Mouse (Mus musculus): Measurements from ENCODE around the gene Serinc3. TPM values are rescaled to one million over a fixed set of nuclear protein-coding genes. Genes with fewer than 3 reads are reported as not detected.

The Serinc3 gene
- polyA plus RNA-seq, 1 experiment from 2014 or later, result 37.9 TPM

GRCm38 (mm10) chr2:163620451-163620850 is 24.5 kb downstream of the Serinc3 start:
- Histone ChIP-seq H3K9me3 (replicated peaks; ENCODE audit: control insufficient read depth, low read length) (no peaks in the 10 kb centered on the region), H3K9ac (ENCODE audit: low read length) (no peak overlapping the region), H3K36me3 (ENCODE audit: control insufficient read depth, insufficient read depth, low read length) (peaks cover 86% of the 10 kb centered on the region), H3K4me2 (ENCODE audit: low read length) (no peak overlapping the region), H3K4me3 (ENCODE audit: low read depth, low read length) (no peak overlapping the region), H3K27me3 (replicated peaks; ENCODE audit: control insufficient read depth, insufficient read depth, low read length) (no peaks in the 10 kb centered on the region), H3K4me1 (ENCODE audit: control insufficient read depth, insufficient read depth, low read length) (no peaks in the 10 kb centered on the region), H3K27ac (ENCODE audit: low read depth, low read length) (no peak overlapping the region)
- WGBS, result 93% methylated on average over 8 of the region's 8 CpGs
- no peak for DNase-seq (ENCODE audit: low spot score)
- no peak for ATAC-seq

- WGBS, result 93% methylated on average over 4 of the region's 4 CpGs
- Histone ChIP-seq H3K4me3 (ENCODE audit: low read depth, low read length) (no peak overlapping the region), H3K36me3 (ENCODE audit: control insufficient read depth, insufficient read depth, low read length) (peaks cover 90% of the 10 kb centered on the region), H3K4me1 (ENCODE audit: control insufficient read depth, insufficient read depth, low read length) (no peaks in the 10 kb centered on the region), H3K4me2 (ENCODE audit: low read length) (no peak overlapping the region), H3K9me3 (replicated peaks; ENCODE audit: control insufficient read depth, low read length) (no peaks in the 10 kb centered on the region), H3K27me3 (replicated peaks; ENCODE audit: control insufficient read depth, insufficient read depth, low read length) (no peaks in the 10 kb centered on the region), H3K27ac (ENCODE audit: low read depth, low read length) (no peak overlapping the region), H3K9ac (ENCODE audit: low read length) (no peak overlapping the region)
- ATAC-seq (no peak), DNase-seq (ENCODE audit: low spot score) (no peak)
Measured at GRCm38 (mm10) chr2:163617874-163618273, 27.1 kb downstream of the Serinc3 start.

GRCm38 (mm10) chr2:163617232-163617863 is 27.6 kb downstream of the Serinc3 start:
- WGBS, result 78% methylated on average over 3 of the region's 3 CpGs
- Histone ChIP-seq H3K4me2 (ENCODE audit: low read length) (no peak overlapping the region), H3K9ac (ENCODE audit: low read length) (no peak overlapping the region), H3K4me3 (ENCODE audit: low read depth, low read length) (no peak overlapping the region), H3K36me3 (ENCODE audit: control insufficient read depth, insufficient read depth, low read length) (peaks cover 90% of the 10 kb centered on the region), H3K27ac (ENCODE audit: low read depth, low read length) (no peak overlapping the region), H3K9me3 (replicated peaks; ENCODE audit: control insufficient read depth, low read length) (no peaks in the 10 kb centered on the region), H3K27me3 (replicated peaks; ENCODE audit: control insufficient read depth, insufficient read depth, low read length) (no peaks in the 10 kb centered on the region), H3K4me1 (ENCODE audit: control insufficient read depth, insufficient read depth, low read length) (no peaks in the 10 kb centered on the region)
- DNase-seq (ENCODE audit: low spot score) (no peak), ATAC-seq (no peak)

- WGBS, result 86% methylated on average over 3 of the region's 3 CpGs
- Histone ChIP-seq H3K27ac (ENCODE audit: low read depth, low read length) (no peak overlapping the region), H3K4me1 (ENCODE audit: control insufficient read depth, insufficient read depth, low read length) (no peaks in the 10 kb centered on the region), H3K4me3 (ENCODE audit: low read depth, low read length) (no peak overlapping the region), H3K4me2 (ENCODE audit: low read length) (no peak overlapping the region), H3K36me3 (ENCODE audit: control insufficient read depth, insufficient read depth, low read length) (peaks cover 92% of the 10 kb centered on the region), H3K9ac (ENCODE audit: low read length) (no peak overlapping the region), H3K27me3 (replicated peaks; ENCODE audit: control insufficient read depth, insufficient read depth, low read length) (no peaks in the 10 kb centered on the region), H3K9me3 (replicated peaks; ENCODE audit: control insufficient read depth, low read length) (no peaks in the 10 kb centered on the region)
- DNase-seq (ENCODE audit: low spot score) (no peak), ATAC-seq (no peak)
Measured at GRCm38 (mm10) chr2:163616652-163617227, 28.2 kb downstream of the Serinc3 start.

GRCm38 (mm10) chr2:163615906-163616651 is 28.9 kb downstream of the Serinc3 start:
- WGBS, result 91% methylated on average over 4 of the region's 4 CpGs
- no peaks in the 10 kb centered on the region for H3K4me1 ChIP-seq (ENCODE audit: control insufficient read depth, insufficient read depth, low read length)
- DNase-seq (ENCODE audit: low spot score), result no peak
- H3K4me3 ChIP-seq (ENCODE audit: low read depth, low read length), result no peak overlapping the region
- H3K36me3 ChIP-seq (ENCODE audit: control insufficient read depth, insufficient read depth, low read length), result peaks cover 90% of the 10 kb centered on the region
- ATAC-seq, result no peak
- no peaks in the 10 kb centered on the region for H3K27me3 ChIP-seq (replicated peaks; ENCODE audit: control insufficient read depth, insufficient read depth, low read length)
- H3K9me3 ChIP-seq (replicated peaks; ENCODE audit: control insufficient read depth, low read length), result no peaks in the 10 kb centered on the region
- no peak overlapping the region for H3K9ac ChIP-seq (ENCODE audit: low read length)
- no peak overlapping the region for H3K4me2 ChIP-seq (ENCODE audit: low read length)
- H3K27ac ChIP-seq (ENCODE audit: low read depth, low read length), result no peak overlapping the region

- peaks cover 88% of the 10 kb centered on the region for H3K36me3 ChIP-seq (ENCODE audit: control insufficient read depth, insufficient read depth, low read length)
Measured at GRCm38 (mm10) chr2:163615401-163615800, 29.5 kb downstream of the Serinc3 start.

GRCm38 (mm10) chr2:163613990-163614389 is 30.9 kb downstream of the Serinc3 start:
- Histone ChIP-seq H3K4me2 (ENCODE audit: low read length) (no peak overlapping the region), H3K9ac (ENCODE audit: low read length) (no peak overlapping the region), H3K4me1 (ENCODE audit: control insufficient read depth, insufficient read depth, low read length) (no peaks in the 10 kb centered on the region), H3K36me3 (ENCODE audit: control insufficient read depth, insufficient read depth, low read length) (peaks cover 87% of the 10 kb centered on the region), H3K4me3 (ENCODE audit: low read depth, low read length) (no peak overlapping the region), H3K27me3 (replicated peaks; ENCODE audit: control insufficient read depth, insufficient read depth, low read length) (no peaks in the 10 kb centered on the region), H3K27ac (ENCODE audit: low read depth, low read length) (no peak overlapping the region), H3K9me3 (replicated peaks; ENCODE audit: control insufficient read depth, low read length) (no peaks in the 10 kb centered on the region)
- 89% methylated on average over 4 of the region's 4 CpGs for WGBS
- ATAC-seq (no peak), DNase-seq (ENCODE audit: low spot score) (no peak)

More at GRCm38 (mm10) chr2:163615401-163615800, 29.5 kb downstream of the Serinc3 start:
- H3K4me2 ChIP-seq (ENCODE audit: low read length), result no peak overlapping the region
- DNase-seq (ENCODE audit: low spot score) (no peak), ATAC-seq (no peak)
- H3K4me1 ChIP-seq (ENCODE audit: control insufficient read depth, insufficient read depth, low read length), result no peaks in the 10 kb centered on the region
- no peak overlapping the region for H3K27ac ChIP-seq (ENCODE audit: low read depth, low read length)
- no peak overlapping the region for H3K4me3 ChIP-seq (ENCODE audit: low read depth, low read length)
- no peak overlapping the region for H3K9ac ChIP-seq (ENCODE audit: low read length)
- H3K9me3 ChIP-seq (replicated peaks; ENCODE audit: control insufficient read depth, low read length), result no peaks in the 10 kb centered on the region
- WGBS, result 94% methylated on average over 9 of the region's 9 CpGs
- H3K27me3 ChIP-seq (replicated peaks; ENCODE audit: control insufficient read depth, insufficient read depth, low read length), result no peaks in the 10 kb centered on the region

- Histone ChIP-seq H3K27me3 (replicated peaks; ENCODE audit: control insufficient read depth, insufficient read depth, low read length) (no peaks in the 10 kb centered on the region), H3K4me1 (ENCODE audit: control insufficient read depth, insufficient read depth, low read length) (no peaks in the 10 kb centered on the region), H3K9ac (ENCODE audit: low read length) (no peak overlapping the region), H3K9me3 (replicated peaks; ENCODE audit: control insufficient read depth, low read length) (no peaks in the 10 kb centered on the region), H3K4me2 (ENCODE audit: low read length) (no peak overlapping the region), H3K27ac (ENCODE audit: low read depth, low read length) (no peak overlapping the region), H3K36me3 (ENCODE audit: control insufficient read depth, insufficient read depth, low read length) (peaks cover 79% of the 10 kb centered on the region), H3K4me3 (ENCODE audit: low read depth, low read length) (no peak overlapping the region)
- 100% methylated on average over 5 of the region's 5 CpGs for WGBS
- no peak for DNase-seq (ENCODE audit: low spot score)
- no peak for ATAC-seq
Measured at GRCm38 (mm10) chr2:163613206-163613605, 31.7 kb downstream of the Serinc3 start.

GRCm38 (mm10) chr2:163611176-163611575 is 33.8 kb downstream of the Serinc3 start:
- DNase-seq (ENCODE audit: low spot score) (no peak), ATAC-seq (no peak)
- 91% methylated on average over 9 of the region's 9 CpGs for WGBS
- Histone ChIP-seq H3K4me1 (ENCODE audit: control insufficient read depth, insufficient read depth, low read length) (no peaks in the 10 kb centered on the region), H3K36me3 (ENCODE audit: control insufficient read depth, insufficient read depth, low read length) (peaks cover 71% of the 10 kb centered on the region), H3K27me3 (replicated peaks; ENCODE audit: control insufficient read depth, insufficient read depth, low read length) (no peaks in the 10 kb centered on the region), H3K9me3 (replicated peaks; ENCODE audit: control insufficient read depth, low read length) (no peaks in the 10 kb centered on the region), H3K27ac (ENCODE audit: low read depth, low read length) (no peak overlapping the region), H3K4me3 (ENCODE audit: low read depth, low read length) (no peak overlapping the region), H3K9ac (ENCODE audit: low read length) (no peak overlapping the region), H3K4me2 (ENCODE audit: low read length) (no peak overlapping the region)

All from forebrain, embryonic 14.5 days (tissue).